Mouse (Mus musculus) hindbrain, embryonic 10.5 days (tissue): ENCODE data around the gene Gm49325. TPM values are rescaled to one million over a fixed set of nuclear protein-coding genes. Genes with fewer than 3 reads are reported as not detected.
A peak's percentile ranks its signal among the peaks of the same experiment; 100 is the strongest.

ENCODE experiments used
- DNase-seq: peaks from one replicate; pipeline ENCODE4 v3.0.0-alpha.2; 2017; ENCODE audit warnings: low spot score
- H3K27ac ChIP-seq: fragments of 300-500 bp; sonication (generic); 2 replicates; pipeline ENCODE4 v1.5.1; 2016; ENCODE audit warnings: mild to moderate bottlenecking, moderate library complexity
- H3K27me3 ChIP-seq: fragments of 300-500 bp; sonication (generic); 2 replicates; pipeline ENCODE4 v1.6.1; 2016; ENCODE audit warnings: mild to moderate bottlenecking; ENCODE audit not compliant: poor library complexity, insufficient read depth, severe bottlenecking
- H3K36me3 ChIP-seq: fragments of 300-500 bp; sonication (generic); 2 replicates; pipeline ENCODE4 v1.6.1; 2016; ENCODE audit warnings: mild to moderate bottlenecking, moderate library complexity
- H3K4me1 ChIP-seq: fragments of 300-500 bp; sonication (generic); replicated peaks from 2 replicates; pipeline ENCODE4 v1.6.1; 2016; ENCODE audit warnings: mild to moderate bottlenecking
- H3K4me3 ChIP-seq: fragments of 300-500 bp; sonication (generic); 2 replicates; pipeline ENCODE4 v1.5.1; 2016; ENCODE audit warnings: mild to moderate bottlenecking, moderate library complexity
- H3K9me3 ChIP-seq: fragments of 300-500 bp; sonication (generic); 2 replicates; pipeline ENCODE4 v1.6.1; 2016; ENCODE audit warnings: mild to moderate bottlenecking, moderate library complexity
- WGBS: fragments of 180-500 bp; shearing (Covaris S2); methylation state at CpG from one replicate; pipeline ENCODE4 v1.1.7; 2016; 5-methylcytosine and 5-hydroxymethylcytosine counted together
- polyA plus RNA-seq: library from polyadenylated mRNA; unstranded; fragments of >200 nt; fragmentation: Nextera tagmentation; extraction: Ambion mirVana; gene quantifications from 2 replicates; pipeline ENCODE4 v1.2.1, GENCODE M21; 2016

Gm49325 gene
- polyA plus RNA-seq, 1 experiment from 2014 or later, result 4.4 TPM

DNA sequence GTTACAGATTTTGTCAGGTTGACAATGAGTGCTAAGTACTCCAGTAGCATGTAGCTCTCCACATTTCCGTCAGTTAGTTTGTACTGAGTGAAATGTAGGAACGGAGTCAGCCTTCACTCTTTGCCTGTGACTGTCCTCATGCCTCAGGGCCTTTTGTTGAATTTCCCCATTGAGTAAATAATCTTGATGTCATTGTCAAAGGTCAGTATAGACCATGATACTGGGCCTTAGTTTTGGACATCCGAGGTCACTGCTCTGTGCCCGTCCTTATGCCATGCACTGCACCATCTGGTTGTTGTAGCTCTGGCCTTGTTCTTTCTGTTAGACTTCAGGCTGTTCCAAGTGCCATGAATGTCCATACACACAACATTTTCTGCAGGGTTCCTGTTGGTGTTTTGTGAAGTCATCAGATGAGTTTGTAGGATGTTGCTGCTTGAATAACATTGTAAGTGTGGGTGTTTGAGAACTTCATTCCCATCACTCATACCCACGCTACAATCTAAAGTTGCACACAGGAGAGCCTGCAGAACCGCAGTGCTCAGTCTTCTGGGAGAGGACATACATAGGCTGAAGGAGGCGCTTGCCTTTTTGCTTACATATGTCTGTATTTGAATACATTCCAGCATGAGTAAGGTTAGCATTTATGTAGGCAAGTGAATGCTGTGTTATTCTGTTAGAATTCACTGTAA lies 30.4 kb downstream of the Gm49325 start:
- DNase-seq, result no peak
- Histone ChIP-seq H3K27ac (no peak overlapping the region), H3K4me3 (no peak overlapping the region), H3K4me1 (0 out of 2 replicates have a peak, but pooled peaks cover 4% of the 10 kb centered on the region), H3K9me3 (no peaks in the 10 kb centered on the region), H3K36me3 (peaks cover 93% of the 10 kb centered on the region), H3K27me3 (no peaks in the 10 kb centered on the region)
- 90% methylated on average over 7 of the region's 7 CpGs for WGBS

DNA sequence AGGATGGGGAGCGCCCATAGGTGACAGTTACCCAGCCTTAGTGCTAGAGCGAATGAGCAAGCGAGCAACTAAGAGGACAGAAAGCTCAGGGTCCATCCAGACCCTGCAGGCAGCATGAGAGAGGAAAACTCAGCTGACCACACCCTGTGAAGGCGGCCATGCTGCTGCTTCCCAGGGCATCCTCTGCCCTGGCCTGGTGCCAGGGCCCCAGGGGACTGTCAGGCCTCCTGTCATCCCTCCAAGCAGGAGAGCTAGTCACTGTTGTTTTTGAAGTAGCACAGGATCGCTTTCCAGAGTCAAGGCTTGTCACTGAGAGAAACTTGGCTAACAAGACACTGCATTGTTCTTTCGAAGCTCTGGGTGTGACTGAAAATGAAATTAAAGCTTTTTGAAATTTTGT lies 33.0 kb downstream of the Gm49325 start:
- H3K9me3 ChIP-seq, result no peaks in the 10 kb centered on the region
- 87% methylated on average over 6 of the region's 6 CpGs for WGBS
- no peak overlapping the region for H3K27ac ChIP-seq
- no peaks in the 10 kb centered on the region for H3K27me3 ChIP-seq
- 0 out of 2 replicates have a peak, but pooled peaks cover 4% of the 10 kb centered on the region for H3K4me1 ChIP-seq
- no peak overlapping the region for H3K4me3 ChIP-seq
- no peak for DNase-seq
- H3K36me3 ChIP-seq, result peaks cover 93% of the 10 kb centered on the region

DNA sequence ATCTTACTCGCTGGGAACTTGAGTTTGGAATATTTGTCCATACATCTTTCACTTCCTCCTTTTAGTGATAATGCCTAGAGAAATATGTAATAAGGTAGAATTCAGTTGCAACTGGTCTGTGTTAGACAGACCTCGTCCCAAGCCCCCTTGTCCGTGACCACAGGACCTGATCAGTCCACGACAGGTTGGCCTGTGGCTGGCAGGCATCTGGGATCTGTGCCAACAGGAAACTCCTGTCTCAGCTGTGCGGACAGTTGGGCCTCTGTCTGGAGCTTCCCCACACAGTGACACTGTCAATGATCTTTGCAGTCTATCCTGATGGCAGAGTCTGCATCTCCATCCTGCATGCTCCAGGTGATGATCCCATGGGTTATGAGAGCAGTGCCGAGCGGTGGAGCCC lies 37.2 kb downstream of the Gm49325 start:
- Histone ChIP-seq H3K4me3 (no peak overlapping the region), H3K9me3 (no peaks in the 10 kb centered on the region), H3K4me1 (0 out of 2 replicates have a peak, but pooled peaks cover 4% of the 10 kb centered on the region), H3K36me3 (peaks cover 86% of the 10 kb centered on the region), H3K27me3 (no peaks in the 10 kb centered on the region), H3K27ac (no peak overlapping the region)
- WGBS, result 93% methylated on average over 7 of the region's 7 CpGs
- DNase-seq, result no peak

DNA sequence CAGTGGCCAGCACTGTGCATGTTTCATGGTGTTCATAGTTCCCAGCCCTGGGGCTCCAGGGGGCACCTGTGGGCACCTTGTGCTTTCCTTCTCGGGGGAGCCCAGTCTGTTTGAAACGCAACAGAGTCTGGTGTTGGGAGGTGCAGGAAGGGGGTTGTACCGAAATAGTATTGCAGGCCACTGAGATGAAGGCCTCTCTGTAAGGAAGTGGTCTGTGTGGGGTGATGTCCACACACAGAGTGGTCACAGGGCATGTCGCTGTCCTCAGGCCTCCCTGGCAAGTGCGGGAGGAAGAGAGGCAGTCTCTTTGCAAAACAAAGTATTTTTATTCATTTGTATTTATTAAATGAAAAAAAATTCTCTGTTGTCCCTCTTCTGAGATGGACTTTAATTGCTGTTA lies 39.6 kb downstream of the Gm49325 start:
- no peak overlapping the region for H3K27ac ChIP-seq
- WGBS, result 93% methylated on average over 5 of the region's 5 CpGs
- no peaks in the 10 kb centered on the region for H3K9me3 ChIP-seq
- peaks cover 8% of the 10 kb centered on the region; the same call in 1 of the 2 replicates for H3K4me1 ChIP-seq
- H3K27me3 ChIP-seq, result no peaks in the 10 kb centered on the region
- no peak for DNase-seq
- H3K4me3 ChIP-seq, result no peak overlapping the region
- peaks cover 65% of the 10 kb centered on the region for H3K36me3 ChIP-seq

GRCm38 (mm10) chr10:77647461-77647860 lies 41.5 kb downstream of the Gm49325 start:
- 78% methylated on average over 1 of the region's 1 CpGs for WGBS
- no peak for DNase-seq
- peaks cover 8% of the 10 kb centered on the region; the same call in 1 of the 2 replicates for H3K4me1 ChIP-seq

GRCm38 (mm10) chr10:77647901-77648300 lies 41.9 kb downstream of the Gm49325 start:
- WGBS, result 83% methylated on average over 8 of the region's 8 CpGs
- no peak for DNase-seq
- no peak overlapping the region for H3K4me3 ChIP-seq
- H3K9me3 ChIP-seq, result no peaks in the 10 kb centered on the region
- H3K27me3 ChIP-seq, result no peaks in the 10 kb centered on the region
- peaks cover 45% of the 10 kb centered on the region for H3K36me3 ChIP-seq
- H3K27ac ChIP-seq, result no peak overlapping the region
- H3K4me1 ChIP-seq, result peaks cover 8% of the 10 kb centered on the region; the same call in 1 of the 2 replicates

More at GRCm38 (mm10) chr10:77647461-77647860, 41.5 kb downstream of the Gm49325 start:
- Histone ChIP-seq H3K27ac (peak overlapping the region; percentile 29; the same call in 1 of the 2 replicates), H3K36me3 (peaks cover 48% of the 10 kb centered on the region), H3K9me3 (no peaks in the 10 kb centered on the region), H3K4me3 (no peak overlapping the region), H3K27me3 (no peaks in the 10 kb centered on the region)

- Histone ChIP-seq H3K4me3 (no peak overlapping the region), H3K27ac (no peak overlapping the region)
- WGBS, result 89% methylated on average over 9 of the region's 9 CpGs
These were observed 46.0 kb downstream of the Gm49325 start for GRCm38 (mm10) chr10:77652046-77652445.

GRCm38 (mm10) chr10:77658286-77658994 lies 52.4 kb downstream of the Gm49325 start:
- H3K36me3 ChIP-seq, result no peaks in the 10 kb centered on the region
- H3K4me3 ChIP-seq, result no peak overlapping the region
- no peak overlapping the region for H3K27ac ChIP-seq
- peaks cover under 1% of the 10 kb centered on the region; the same call in 1 of the 2 replicates for H3K27me3 ChIP-seq
- H3K9me3 ChIP-seq, result peaks cover 10% of the 10 kb centered on the region; the same call in 1 of the 2 replicates
- 80% methylated on average over 15 of the region's 15 CpGs for WGBS
- H3K4me1 ChIP-seq, result 0 out of 2 replicates have a peak, but pooled peaks cover 4% of the 10 kb centered on the region
- no peak for DNase-seq

More at GRCm38 (mm10) chr10:77652046-77652445, 46.0 kb downstream of the Gm49325 start:
- Histone ChIP-seq H3K27me3 (no peaks in the 10 kb centered on the region), H3K36me3 (peaks cover 3% of the 10 kb centered on the region; the same call in 1 of the 2 replicates), H3K4me1 (peaks cover 8% of the 10 kb centered on the region; the same call in 1 of the 2 replicates), H3K9me3 (no peaks in the 10 kb centered on the region)
- DNase-seq, result no peak

- H3K9me3 ChIP-seq, result peaks cover 10% of the 10 kb centered on the region; the same call in 1 of the 2 replicates
- DNase-seq, result no peak
- no peak overlapping the region for H3K27ac ChIP-seq
- H3K4me1 ChIP-seq, result 0 out of 2 replicates have a peak, but pooled peaks cover 3% of the 10 kb centered on the region
- H3K4me3 ChIP-seq, result no peak overlapping the region
- WGBS, result 60% methylated on average over 43 of the region's 43 CpGs
- peaks cover 12% of the 10 kb centered on the region for H3K27me3 ChIP-seq
- H3K36me3 ChIP-seq, result no peaks in the 10 kb centered on the region
These were observed 58.1 kb downstream of the Gm49325 start for GRCm38 (mm10) chr10:77663949-77664665.

DNA sequence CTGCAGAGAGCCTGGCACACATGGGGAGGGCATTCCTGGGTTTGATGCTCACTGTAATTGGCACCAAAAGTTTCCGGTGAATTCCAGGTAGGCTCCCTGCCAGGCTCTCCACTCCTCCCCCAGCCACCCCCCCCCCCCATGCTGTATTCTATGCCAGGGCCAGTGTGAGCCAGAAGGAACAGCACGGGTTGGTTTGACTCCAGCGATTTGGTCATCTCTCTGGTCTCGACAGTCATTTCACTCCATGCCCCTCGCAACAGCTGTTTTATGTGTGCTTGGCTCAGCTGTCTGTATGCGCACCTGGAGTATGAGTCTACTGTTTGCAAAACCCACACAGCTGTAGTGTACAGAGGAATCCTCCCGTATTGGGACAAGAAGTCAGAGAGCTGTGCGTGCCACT lies 60.3 kb downstream of the Gm49325 start:
- Histone ChIP-seq H3K4me3 (no peak overlapping the region), H3K4me1 (0 out of 2 replicates have a peak, but pooled peaks cover 3% of the 10 kb centered on the region), H3K27me3 (peaks cover 12% of the 10 kb centered on the region), H3K36me3 (no peaks in the 10 kb centered on the region), H3K27ac (no peak overlapping the region), H3K9me3 (no peaks in the 10 kb centered on the region)
- no peak for DNase-seq
- 83% methylated on average over 8 of the region's 8 CpGs for WGBS

DNA sequence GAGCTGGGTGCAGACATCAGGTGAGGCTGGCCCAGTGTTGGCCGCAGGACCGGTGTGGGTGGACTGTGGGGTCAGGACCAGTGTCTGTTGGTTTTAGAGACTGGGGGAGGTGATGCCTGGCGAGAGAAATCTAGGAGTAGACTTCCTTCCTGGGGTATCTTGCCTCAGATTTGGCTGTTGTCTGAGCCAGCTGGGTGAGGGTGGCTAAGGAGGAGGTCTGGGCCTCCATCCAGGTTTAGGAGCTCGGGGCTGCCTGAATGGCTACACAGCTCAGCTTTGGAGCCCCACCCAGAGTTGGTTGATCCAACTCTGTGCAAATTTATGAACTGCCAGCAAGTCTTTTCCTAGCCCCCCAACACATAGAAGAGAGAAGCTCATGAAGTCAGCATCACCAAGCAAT lies 61.4 kb downstream of the Gm49325 start:
- H3K9me3 ChIP-seq, result no peaks in the 10 kb centered on the region
- H3K27ac ChIP-seq, result no peak overlapping the region
- H3K4me3 ChIP-seq, result no peak overlapping the region
- no peak for DNase-seq
- 0 out of 2 replicates have a peak, but pooled peaks cover 3% of the 10 kb centered on the region for H3K4me1 ChIP-seq
- H3K36me3 ChIP-seq, result no peaks in the 10 kb centered on the region
- peaks cover 12% of the 10 kb centered on the region for H3K27me3 ChIP-seq
- 82% methylated on average over 4 of the region's 4 CpGs for WGBS

DNA sequence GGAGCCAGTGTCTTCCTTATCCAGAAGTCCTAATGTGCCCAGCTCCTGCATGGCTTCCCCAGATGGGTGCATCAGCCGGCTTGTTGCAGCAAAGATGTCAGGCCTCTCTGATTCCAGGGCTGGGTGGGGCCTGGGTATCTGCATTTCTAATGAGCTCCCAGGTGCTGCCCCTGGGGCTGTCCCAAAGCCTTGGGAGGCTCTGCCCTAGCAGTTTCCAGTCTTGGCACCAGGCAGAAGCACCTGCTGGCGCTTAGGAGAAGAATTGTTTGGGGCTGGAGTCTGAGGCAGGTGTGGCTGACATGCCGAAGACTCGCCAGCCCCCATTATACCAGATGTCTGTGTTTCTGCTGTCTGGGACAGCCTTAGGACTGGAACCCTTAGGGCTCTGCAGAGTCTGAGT lies 64.7 kb downstream of the Gm49325 start:
- Histone ChIP-seq H3K27me3 (peaks cover 10% of the 10 kb centered on the region), H3K27ac (peak overlapping the region; percentile 18; the same call in 1 of the 2 replicates), H3K9me3 (no peaks in the 10 kb centered on the region), H3K4me1 (peaks cover 13% of the 10 kb centered on the region), H3K36me3 (no peaks in the 10 kb centered on the region), H3K4me3 (no peak overlapping the region)
- WGBS, result 76% methylated on average over 4 of the region's 4 CpGs
- no peak for DNase-seq
